Mouse (Mus musculus): ENCODE data around the gene Kyat3. TPM values are rescaled to one million over a fixed set of nuclear protein-coding genes. Genes with fewer than 3 reads are reported as not detected.

Gene Kyat3
- polyA plus RNA-seq (2012; rRNA removed; ENCODE audit: low replicate concordance), result 0.36 and 0.38 TPM in 2 replicates

GRCm38 (mm10) chr3:142700442-142701322, at the start of gene Kyat3:
Gene Kyat3, plus strand, starts transcription at chr3:142701051.

GRCm38 (mm10) chr3:142764995-142765777, 64.3 kb downstream of the Kyat3 start, which contains the start of gene Gtf2b:
Gene Gtf2b, plus strand, starts transcription at chr3:142765045.

Other genes starting within 250 kb of the Kyat3 start
- 0.36 and 0.43 TPM in 2 replicates for gene Gbp5, start 207.1 kb upstream of the Kyat3 start, polyA plus RNA-seq (2012; rRNA removed; ENCODE audit: low replicate concordance)
- gene Gbp7, start 170.7 kb upstream of the Kyat3 start, polyA plus RNA-seq (2012; rRNA removed; ENCODE audit: low replicate concordance), result 0.15 and 0.28 TPM in 2 replicates
- gene Gbp3, start 141.0 kb upstream of the Kyat3 start, polyA plus RNA-seq (2012; rRNA removed; ENCODE audit: low replicate concordance), result 8.0 and 9.3 TPM in 2 replicates
- gene Gbp2b, start 106.2 kb upstream of the Kyat3 start, polyA plus RNA-seq (2012; rRNA removed; ENCODE audit: low replicate concordance), result 0.15 and 0.53 TPM in 2 replicates
- gene Gbp2, start 80.4 kb upstream of the Kyat3 start, polyA plus RNA-seq (2012; rRNA removed; ENCODE audit: low replicate concordance), result 3.1 and 3.4 TPM in 2 replicates
- 9.3 and 15.3 TPM in 2 replicates for gene Gtf2b, start 64.0 kb downstream of the Kyat3 start, polyA plus RNA-seq (2012; rRNA removed; ENCODE audit: low replicate concordance)
- 25.2 and 39.9 TPM in 2 replicates for gene Pkn2, start 181.0 kb downstream of the Kyat3 start, polyA plus RNA-seq (2012; rRNA removed; ENCODE audit: low replicate concordance)